Mouse (Mus musculus): ENCODE measurements around the gene Naxe.

- no peak for TF ChIP-seq EP300 (IDR thresholded peaks at IDR 0.05; ENCODE audit: low read depth)
- TF ChIP-seq CTCF (IDR thresholded peaks at IDR 0.05; ENCODE audit: low read depth): no peak
Observed at GRCm38 (mm10) chr3:88106126-88106525, 47.8 kb upstream of the Naxe start.

All from liver, embryonic 14.5 days (tissue).